Mouse (Mus musculus) cerebellum, adult 2 months (tissue): ENCODE measurements around the gene Clec2l. TPM values are rescaled to one million over a fixed set of nuclear protein-coding genes. Genes with fewer than 3 reads are reported as not detected.

Experiments used
- DNase-seq, 2 experiments: peaks; one replicate each; pipeline ENCODE4 v3.0.0; 2021
- H3K27ac ChIP-seq: fragments of 200-500 bp; 2 replicates; pipeline ENCODE4 v1.5.1; 2012; ENCODE audit warnings: low read length, control low read depth, inconsistent platforms; ENCODE audit not compliant: insufficient read depth
- H3K27me3 ChIP-seq: fragments of 200-500 bp; 2 replicates; pipeline ENCODE4 v1.6.1; 2012; ENCODE audit warnings: inconsistent platforms, mild to moderate bottlenecking, low read length, moderate library complexity; ENCODE audit not compliant: control insufficient read depth, insufficient read depth
- H3K4me1 ChIP-seq: fragments of 200-500 bp; 2 replicates; pipeline ENCODE4 v1.6.1; 2011; ENCODE audit warnings: low read length; ENCODE audit not compliant: control insufficient read depth, insufficient read depth
- H3K4me3 ChIP-seq: fragments of 200-500 bp; replicated peaks from 2 replicates; pipeline ENCODE3; 2011; ENCODE audit warnings: mild to moderate bottlenecking, low read depth, low read length, control low read depth; ENCODE audit not compliant: insufficient read depth
- CTCF ChIP-seq: fragments of 200-500 bp; IDR thresholded peaks from 2 replicates; pipeline ENCODE4 v1.5.1; 2011; ENCODE audit warnings: low read depth, mild to moderate bottlenecking, control low read depth, low read length, moderate library complexity, borderline replicate concordance; ENCODE audit not compliant: insufficient read depth
- POLR2A ChIP-seq: fragments of 200-500 bp; IDR thresholded peaks from 2 replicates; pipeline ENCODE4 v1.6.1; 2011; ENCODE audit warnings: low read length, control low read depth, borderline replicate concordance; ENCODE audit not compliant: insufficient read depth
- WGBS: fragments of 180-500 bp; shearing (Covaris S2); methylation state at CpG from one replicate; pipeline ENCODE4 v1.1.7; 2018; 5-methylcytosine and 5-hydroxymethylcytosine counted together
- polyA plus RNA-seq: library from polyadenylated mRNA; depleted of rRNA; stranded (reverse); fragments of >200 nt; gene quantifications from 2 replicates; pipeline ENCODE4 v1.2.3, GENCODE M21; 2012

Clec2l gene
- polyA plus RNA-seq, 1 experiment = 226 TPM

DNA sequence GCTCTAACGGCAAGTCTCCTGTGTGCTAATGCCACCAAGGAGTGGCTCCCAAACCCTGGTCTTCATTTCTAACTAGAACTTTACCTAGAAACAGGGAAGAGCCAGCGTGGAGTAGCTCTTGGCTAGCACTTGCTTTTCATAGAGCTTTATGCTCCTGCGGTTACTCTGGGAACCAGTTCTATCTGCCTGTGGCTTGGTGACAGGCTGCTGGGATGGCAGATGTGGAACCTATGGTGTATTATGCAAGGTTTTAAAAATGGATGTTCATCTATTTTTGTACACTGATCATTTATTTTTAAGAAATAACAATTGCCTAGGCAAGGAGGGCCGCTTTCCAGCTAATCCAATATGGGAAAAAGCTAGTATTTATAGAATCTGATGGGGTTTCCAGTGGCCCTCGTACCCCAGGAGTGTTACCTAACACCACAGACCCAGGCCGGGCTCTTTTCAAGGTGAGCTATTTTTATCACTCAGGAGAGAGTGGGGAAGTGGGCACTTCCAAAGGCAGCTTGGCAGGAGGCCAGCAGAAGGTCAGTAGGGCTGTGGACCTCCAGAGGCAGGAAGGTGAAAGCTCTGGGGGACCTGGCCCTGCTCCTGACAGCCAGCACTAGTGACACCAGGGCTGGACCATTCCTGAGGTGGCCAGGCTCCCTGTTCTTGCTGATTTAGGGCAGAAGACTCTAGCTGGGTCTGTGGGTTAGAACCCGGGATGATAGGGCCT lies 41.6 kb downstream of the Clec2l start:
- H3K4me1 ChIP-seq = no peaks in the 10 kb centered on the region
- TF ChIP-seq POLR2A (no peak), CTCF (no peak)
- no peaks in the 10 kb centered on the region for H3K27me3 ChIP-seq
- no peak for DNase-seq
- no peak overlapping the region for H3K27ac ChIP-seq
- no peak overlapping the region for H3K4me3 ChIP-seq
- WGBS = 77% methylated on average over 7 of the region's 7 CpGs

- H3K4me3 ChIP-seq = no peak overlapping the region
- H3K27me3 ChIP-seq = no peaks in the 10 kb centered on the region
- 83% methylated on average over 3 of the region's 3 CpGs for WGBS
- no peak for DNase-seq
- no peaks in the 10 kb centered on the region for H3K4me1 ChIP-seq
- H3K27ac ChIP-seq = no peak overlapping the region
- no peak for TF ChIP-seq CTCF
- no peak for TF ChIP-seq POLR2A
Observed at GRCm38 (mm10) chr6:38710449-38710848, 47.6 kb downstream of the Clec2l start.

- TF ChIP-seq CTCF = no peak
- no peaks in the 10 kb centered on the region for H3K27me3 ChIP-seq
- no peak overlapping the region for H3K27ac ChIP-seq
- no peak for DNase-seq
- no peak overlapping the region for H3K4me3 ChIP-seq
- no peaks in the 10 kb centered on the region for H3K4me1 ChIP-seq
- 82% methylated on average over 19 of the region's 19 CpGs for WGBS
Observed at GRCm38 (mm10) chr6:38713957-38714898, 51.4 kb downstream of the Clec2l start.

DNA sequence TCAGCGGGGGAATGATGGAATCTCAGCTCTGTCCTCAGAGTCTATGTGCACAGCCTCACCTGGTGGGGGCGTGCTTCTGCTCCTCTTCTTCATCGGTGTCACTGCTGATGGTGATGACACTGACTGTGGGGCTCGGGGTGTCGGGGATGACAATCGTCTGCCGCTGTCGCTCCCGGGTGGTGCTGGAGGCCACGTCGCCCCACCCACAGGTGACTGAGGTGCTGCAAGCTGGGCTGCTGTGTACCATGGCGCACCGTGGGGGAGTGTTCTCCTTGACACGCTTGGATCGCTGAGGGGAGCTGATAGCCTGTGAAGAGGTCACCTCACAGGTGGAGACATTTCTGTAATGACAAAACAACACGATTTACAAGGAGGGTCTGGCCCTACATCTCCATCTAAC lies 53.0 kb downstream of the Clec2l start:
- TF ChIP-seq POLR2A = no peak
- no peak for TF ChIP-seq CTCF

GRCm38 (mm10) chr6:38718625-38719024 lies 55.8 kb downstream of the Clec2l start:
- TF ChIP-seq CTCF (no peak), POLR2A (no peak)

More for the DNA sequence above, 53.0 kb downstream of the Clec2l start:
- H3K4me3 ChIP-seq = no peak overlapping the region
- no peaks in the 10 kb centered on the region for H3K27me3 ChIP-seq
- no peak overlapping the region for H3K27ac ChIP-seq
- DNase-seq = no peak
- WGBS = 92% methylated on average over 16 of the region's 16 CpGs
- peaks cover 3% of the 10 kb centered on the region; the same call in 1 of the 2 replicates for H3K4me1 ChIP-seq

GRCm38 (mm10) chr6:38719229-38719628 lies 56.4 kb downstream of the Clec2l start:
- Histone ChIP-seq H3K27ac (no peak overlapping the region), H3K4me1 (peaks cover 6% of the 10 kb centered on the region), H3K27me3 (no peaks in the 10 kb centered on the region), H3K4me3 (no peak overlapping the region)
- WGBS = 60% methylated on average over 6 of the region's 6 CpGs
- no peak for DNase-seq
- TF ChIP-seq POLR2A = no peak
- TF ChIP-seq CTCF = no peak

More at GRCm38 (mm10) chr6:38718625-38719024, 55.8 kb downstream of the Clec2l start:
- Histone ChIP-seq H3K4me3 (no peak overlapping the region), H3K27me3 (no peaks in the 10 kb centered on the region), H3K4me1 (peaks cover 6% of the 10 kb centered on the region), H3K27ac (no peak overlapping the region)
- no peak for DNase-seq
- WGBS = 92% methylated on average over 7 of the region's 7 CpGs

- H3K4me1 ChIP-seq = peaks cover 6% of the 10 kb centered on the region
- TF ChIP-seq CTCF (no peak), POLR2A (no peak)
- WGBS = 100% methylated on average over 1 of the region's 1 CpGs
- H3K27ac ChIP-seq = peak overlapping the region; percentile 82; the same call in 1 of the 2 replicates
- no peak overlapping the region for H3K4me3 ChIP-seq
- DNase-seq = no peak
- no peaks in the 10 kb centered on the region for H3K27me3 ChIP-seq
Observed at GRCm38 (mm10) chr6:38721361-38721760, 58.5 kb downstream of the Clec2l start.
